ENCODE assay signal across 15 mouse cellular contexts in genomic region chr13:44906141-44906540, GRCm38 (mm10).
A peak's percentile ranks its signal among the peaks of the same experiment; 100 is the strongest.
DNase-seq lines count a peak whose midpoint lies in the region; ATAC-seq lines count a peak whose summit lies in the region.
"Had no signal": no experiment of that assay in that cellular context is flagged by ENCODE, and none has a peak within 500 bp of the region (broad histone marks: within the 10 kb centered on the region; RNA-seq: fewer than 3 reads in every experiment).

No protein-coding gene starts in this region.

- H3K9ac ChIP-seq in kidney, embryonic 15.5 days = no peak overlapping the region
- no peak overlapping the region for H3K9ac ChIP-seq in hindbrain, embryonic 16.5 days (ENCODE audit: low read depth, low read length)
- H3K9ac ChIP-seq: forebrain, embryonic 13.5 days; lung, embryonic 14.5 days; midbrain, embryonic 12.5 days had no signal

- no peak overlapping the region for H3K4me2 ChIP-seq in kidney, embryonic 15.5 days
- no peak overlapping the region for H3K4me2 ChIP-seq in hindbrain, embryonic 16.5 days (ENCODE audit: low read length)
- H3K4me2 ChIP-seq: forebrain, embryonic 13.5 days; liver, embryonic 11.5 days; lung, embryonic 14.5 days; midbrain, embryonic 12.5 days had no signal

- no peaks in the 10 kb centered on the region for H3K27me3 ChIP-seq in kidney, embryonic 15.5 days
- no peaks in the 10 kb centered on the region for H3K27me3 ChIP-seq in hindbrain, embryonic 16.5 days (replicated peaks; ENCODE audit: control insufficient read depth, insufficient read depth, low read length)
- H3K27me3 ChIP-seq: forebrain, embryonic 13.5 days; midbrain, embryonic 12.5 days had no signal

- 81% methylated on average over 11 of the region's 11 CpGs for WGBS in kidney, embryonic 15.5 days
- 85% methylated on average over 11 of the region's 11 CpGs for WGBS in hindbrain, embryonic 16.5 days

- peaks cover 71% of the 10 kb centered on the region for H3K36me3 ChIP-seq in kidney, embryonic 15.5 days
- peaks cover 32% of the 10 kb centered on the region for H3K36me3 ChIP-seq in hindbrain, embryonic 16.5 days (ENCODE audit: control insufficient read depth, insufficient read depth, low read length)

- no peak for ATAC-seq in kidney, embryonic 15.5 days (replicated peaks; ENCODE audit: low FRiP score)
- ATAC-seq in hindbrain, embryonic 16.5 days = no peak
- ATAC-seq: forebrain, embryonic 13.5 days had no signal

- H3K4me3 ChIP-seq in kidney, embryonic 15.5 days (replicated peaks) = no peak overlapping the region
- no peak overlapping the region for H3K4me3 ChIP-seq in hindbrain, embryonic 16.5 days (ENCODE audit: low read length)
- H3K4me3 ChIP-seq: forebrain, embryonic 13.5 days; hindbrain, embryonic 10.5 days; limb, embryonic 10.5 days; midbrain, embryonic 12.5 days had no signal

- H3K27ac ChIP-seq in kidney, embryonic 15.5 days = peak overlapping the region; percentile 83
- H3K27ac ChIP-seq in hindbrain, embryonic 16.5 days (ENCODE audit: low read depth, low read length) = no peak overlapping the region
- H3K27ac ChIP-seq: forebrain, embryonic 13.5 days; hindbrain, embryonic 10.5 days; limb, embryonic 10.5 days; macrophage; midbrain, embryonic 12.5 days had no signal

- H3K9me3 ChIP-seq in kidney, embryonic 15.5 days (replicated peaks) = no peaks in the 10 kb centered on the region
- H3K9me3 ChIP-seq in hindbrain, embryonic 16.5 days (ENCODE audit: control insufficient read depth, low read length) = no peaks in the 10 kb centered on the region
- H3K9me3 ChIP-seq: forebrain, embryonic 13.5 days; hindbrain, embryonic 10.5 days; limb, embryonic 10.5 days; midbrain, embryonic 12.5 days had no signal

- peak; percentile 87 for DNase-seq in cerebellum, adult 11-12 months
- DNase-seq in cerebellum, adult 9-10 months = peak; percentile 86
- peak; percentile 32 for DNase-seq in retina, embryonic 14.5 days (ENCODE audit: low spot score)
- DNase-seq in testis, postnatal 10 days (ENCODE audit: low spot score) = no peak
- no peak for DNase-seq in gastrocnemius, adult 18-20 months (ENCODE audit: low spot score)
- DNase-seq: lung, embryonic 14.5 days; right cerebral cortex, postnatal 4 days had no signal

- peaks cover 33% of the 10 kb centered on the region for H3K4me1 ChIP-seq in kidney, embryonic 15.5 days
- H3K4me1 ChIP-seq in hindbrain, embryonic 16.5 days (ENCODE audit: control insufficient read depth, insufficient read depth, low read depth, low read length) = peaks cover 8% of the 10 kb centered on the region
- H3K4me1 ChIP-seq: limb, embryonic 10.5 days had no signal

Comparison
In these comparisons a context has a peak if more than half of its experiments do, and no peak if none do; other contexts are left out.
1. DNase-seq: peak in cerebellum, adult 11-12 months (single experiment), cerebellum, adult 9-10 months (single experiment) and retina, embryonic 14.5 days (single experiment); none in testis, postnatal 10 days (single experiment) and gastrocnemius, adult 18-20 months (single experiment).